Mouse (Mus musculus) mouse embryonic stem cell (cell line): ENCODE data around the gene Banp.

ENCODE experiments used
- in situ Hi-C, 2 experiments: fragments of 300-500 bp; cut with MboI; formaldehyde crosslinking; loops; 1 replicate in 1 of 2; 3 replicates in 1 of 2; pipeline ENCODE4 v1.14.3; 2019 to 2020; ENCODE audit warnings: low sequenced_read_pairs in 2 of 2, low pct_unique_long_range_greater_than_20kb in 1 of 2, mixed read lengths in 1 of 2; ENCODE audit not compliant: unreplicated experiment in 1 of 2

Gene Banp

DNA sequence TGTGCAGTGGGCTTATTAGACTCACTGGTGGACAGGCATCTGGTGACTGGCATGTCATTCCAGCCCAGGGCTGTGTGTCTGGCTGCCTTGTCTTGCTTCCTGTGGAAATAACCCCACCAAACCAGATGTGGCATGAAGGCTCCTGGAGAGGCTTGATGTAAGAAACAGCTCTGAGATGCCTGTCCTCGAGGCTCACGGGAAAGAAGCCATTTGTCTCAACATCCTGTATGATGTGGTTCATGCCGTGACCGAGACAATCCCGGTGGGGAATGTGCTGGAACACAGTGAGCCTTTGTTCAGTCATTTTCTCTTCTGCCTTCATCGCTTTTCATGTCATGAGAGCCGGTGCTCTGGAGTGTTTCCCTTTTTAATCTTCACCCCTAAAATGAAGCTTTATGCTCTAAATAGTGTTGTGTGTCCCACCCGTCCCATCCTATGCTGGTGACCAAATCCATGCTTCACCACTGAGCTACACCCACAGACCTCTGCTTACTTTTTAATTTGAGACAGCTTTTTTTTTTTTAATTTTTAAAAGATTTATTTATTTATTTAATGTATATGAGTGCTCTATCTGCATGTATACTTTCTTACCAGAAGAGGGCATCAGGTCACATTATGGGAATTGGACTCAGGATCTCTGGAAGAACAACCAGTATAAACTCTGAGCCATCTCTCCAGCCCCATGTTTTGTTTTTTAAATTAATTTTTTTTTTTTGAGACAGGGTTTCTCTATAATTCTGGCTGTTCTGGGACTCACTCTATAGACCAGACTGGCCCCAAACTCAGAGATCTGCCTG is 15.4 kb downstream of the Banp start:
- in situ Hi-C loops: no loop called here

DNA sequence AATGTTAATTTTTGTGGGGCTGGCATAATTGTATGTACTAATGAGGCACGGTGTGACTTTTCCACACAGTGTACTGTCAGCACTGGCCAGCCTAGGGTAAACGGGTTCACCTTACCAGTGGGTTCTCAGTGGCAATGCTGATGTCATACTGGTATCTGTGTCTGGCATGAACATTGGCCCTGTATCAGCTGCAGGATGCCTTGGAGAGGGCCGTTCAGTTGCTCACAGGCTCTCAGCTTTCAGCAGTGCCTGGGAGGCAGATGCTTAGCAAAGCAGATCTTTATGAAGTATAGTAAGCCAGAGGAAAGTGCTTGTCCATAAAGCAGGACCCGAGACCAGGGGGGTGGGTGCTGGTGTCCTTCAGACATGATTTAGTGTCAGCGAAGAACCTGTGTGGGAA is 16.6 kb downstream of the Banp start:
- in situ Hi-C loops: no loop called here

DNA sequence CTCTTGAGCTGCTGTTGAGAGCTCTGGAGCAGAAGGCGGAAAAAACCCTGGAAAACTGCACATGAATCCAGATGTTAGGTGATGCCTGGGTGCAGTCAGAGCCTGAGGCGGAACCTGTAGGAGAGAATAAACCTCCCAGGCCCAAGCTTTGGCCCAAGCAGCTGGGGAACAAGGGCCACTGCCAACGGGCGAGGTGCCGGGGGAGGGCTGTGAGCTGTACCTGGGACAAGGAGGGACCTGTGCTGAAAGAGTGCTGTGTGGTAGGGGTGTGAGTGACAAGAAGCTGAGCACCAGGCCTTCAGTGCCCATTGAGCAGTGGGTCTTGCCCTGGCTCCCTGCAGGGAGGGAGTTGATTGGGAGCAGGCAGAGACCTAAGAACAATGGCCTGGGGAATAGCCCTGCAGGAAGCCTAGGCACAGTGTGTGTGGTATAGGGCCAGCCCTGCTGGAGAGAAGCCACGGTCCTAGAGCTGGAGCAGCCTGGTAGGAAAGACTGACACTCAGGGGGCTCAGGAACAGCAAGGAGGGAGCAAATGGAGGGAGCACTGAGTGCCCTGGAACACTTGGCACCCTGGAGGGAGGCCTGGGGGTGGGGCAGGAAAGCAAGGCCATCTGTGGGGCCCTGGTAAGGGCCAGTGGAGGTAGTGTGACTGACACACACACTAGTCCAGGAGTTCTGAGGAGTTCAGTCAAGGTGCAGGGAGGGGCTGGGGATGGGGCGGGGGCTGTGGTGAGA is 17.3 kb downstream of the Banp start:
- in situ Hi-C loops: no loop called here

DNA sequence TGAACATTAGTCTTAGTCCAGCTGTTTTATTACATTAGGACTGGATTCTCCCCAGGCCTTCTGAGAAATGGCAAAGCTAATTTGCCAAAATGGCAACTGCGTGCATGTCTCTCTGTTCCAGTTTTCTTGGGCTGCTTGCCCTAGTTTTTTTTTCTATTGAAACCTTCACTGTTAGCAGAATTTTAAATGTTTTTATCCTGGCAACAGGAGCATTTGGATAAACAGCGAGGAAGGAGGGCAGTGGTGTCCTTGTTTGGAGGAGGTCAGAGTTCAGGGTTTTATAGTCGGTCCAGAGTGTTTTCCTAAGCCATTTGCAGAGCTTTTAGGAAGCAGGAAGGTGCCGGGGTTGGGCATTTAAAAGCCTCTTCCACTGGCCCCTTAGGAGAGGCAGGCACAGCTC is 18.4 kb downstream of the Banp start:
- in situ Hi-C loops: no loop called here

DNA sequence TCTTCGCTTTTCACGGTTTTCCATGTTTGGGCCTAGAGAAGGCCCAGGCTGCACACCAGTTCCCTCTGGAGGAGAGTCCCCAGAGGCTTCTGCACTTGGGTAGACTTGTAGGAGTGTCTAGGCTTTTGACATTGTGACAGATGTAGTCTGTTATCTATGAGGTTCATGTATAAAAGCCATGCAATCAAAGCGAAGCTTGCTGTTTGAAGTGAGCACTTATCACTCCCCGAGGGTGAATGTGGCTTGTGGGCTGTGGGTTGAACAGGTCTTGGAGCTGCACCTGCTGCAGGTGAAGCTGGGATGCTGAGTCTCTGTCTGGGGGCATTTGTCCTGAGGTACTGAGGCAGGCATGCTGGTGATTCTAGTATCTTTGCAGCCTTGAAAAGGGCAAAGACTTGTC is 19.0 kb downstream of the Banp start:
- in situ Hi-C loops: no loop called here

DNA sequence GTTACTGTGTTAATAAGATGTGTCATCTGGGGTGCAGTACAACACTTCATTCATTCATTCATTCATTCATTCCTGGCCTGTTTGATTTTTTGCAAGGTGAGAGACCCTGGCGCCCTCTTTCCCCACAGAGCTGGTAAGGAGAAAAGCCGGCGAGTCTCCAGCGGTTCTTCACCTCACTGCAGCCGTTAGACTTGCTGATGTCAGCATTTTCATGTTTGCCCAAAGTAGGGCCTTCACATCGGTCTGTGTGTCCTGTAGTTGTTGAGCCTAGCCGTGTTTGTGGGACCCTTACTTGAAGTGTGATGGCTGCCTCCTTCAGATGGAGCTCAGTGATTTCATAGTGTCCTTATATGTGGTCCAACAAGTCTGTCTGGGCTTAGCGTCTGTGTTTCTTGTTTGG is 20.7 kb downstream of the Banp start:
- in situ Hi-C loops: no loop called here

DNA sequence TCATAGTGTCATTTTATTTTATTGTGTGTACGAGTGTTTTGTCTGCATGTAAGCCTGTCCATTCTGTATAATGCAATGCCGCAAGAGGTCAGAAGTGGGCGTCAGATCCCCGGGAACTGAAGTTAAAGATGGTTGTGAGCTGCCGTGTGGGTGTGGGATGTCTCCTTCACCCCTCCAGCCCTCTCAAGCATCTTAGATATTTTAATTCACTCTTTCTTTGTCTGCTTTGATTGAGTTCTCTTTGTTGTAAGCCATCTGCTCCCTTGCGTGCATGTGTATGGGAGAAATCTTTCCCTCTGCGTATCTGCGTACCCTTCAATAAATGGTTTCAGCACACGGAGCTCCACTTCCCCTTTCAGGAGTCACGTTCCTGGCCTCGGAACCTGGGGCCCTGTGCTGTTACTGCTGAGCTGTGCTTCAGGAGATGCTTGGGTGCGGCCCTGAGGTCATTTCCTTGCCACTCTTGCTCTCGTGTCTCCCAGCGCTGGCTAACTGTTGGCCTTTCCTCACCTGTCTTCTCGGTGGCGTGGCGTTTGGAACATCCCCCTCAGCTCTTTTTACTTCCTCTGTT is 22.0 kb downstream of the Banp start:
- in situ Hi-C loops: no loop called here

DNA sequence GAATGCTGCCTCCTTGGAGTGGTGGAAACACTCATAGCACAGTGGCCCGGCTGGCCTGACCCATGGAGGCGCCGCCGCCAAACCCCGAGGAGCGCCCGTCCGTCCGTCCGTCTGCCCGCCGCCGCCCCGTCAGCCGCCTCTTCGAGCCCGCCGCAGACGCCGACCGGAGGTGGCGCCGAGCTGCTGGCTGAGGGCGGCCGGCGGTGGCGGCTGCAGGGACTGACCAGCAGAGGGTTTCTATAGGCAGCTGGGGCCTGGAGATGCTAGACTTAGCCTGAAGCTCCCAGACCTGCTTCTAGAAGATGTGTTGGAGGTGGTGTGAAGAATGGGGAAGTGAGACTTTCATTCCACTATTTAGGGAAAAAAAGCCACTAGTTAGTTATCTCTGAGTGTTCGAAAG is 24.4 kb downstream of the Banp start:
- in situ Hi-C loops: no loop called here

DNA sequence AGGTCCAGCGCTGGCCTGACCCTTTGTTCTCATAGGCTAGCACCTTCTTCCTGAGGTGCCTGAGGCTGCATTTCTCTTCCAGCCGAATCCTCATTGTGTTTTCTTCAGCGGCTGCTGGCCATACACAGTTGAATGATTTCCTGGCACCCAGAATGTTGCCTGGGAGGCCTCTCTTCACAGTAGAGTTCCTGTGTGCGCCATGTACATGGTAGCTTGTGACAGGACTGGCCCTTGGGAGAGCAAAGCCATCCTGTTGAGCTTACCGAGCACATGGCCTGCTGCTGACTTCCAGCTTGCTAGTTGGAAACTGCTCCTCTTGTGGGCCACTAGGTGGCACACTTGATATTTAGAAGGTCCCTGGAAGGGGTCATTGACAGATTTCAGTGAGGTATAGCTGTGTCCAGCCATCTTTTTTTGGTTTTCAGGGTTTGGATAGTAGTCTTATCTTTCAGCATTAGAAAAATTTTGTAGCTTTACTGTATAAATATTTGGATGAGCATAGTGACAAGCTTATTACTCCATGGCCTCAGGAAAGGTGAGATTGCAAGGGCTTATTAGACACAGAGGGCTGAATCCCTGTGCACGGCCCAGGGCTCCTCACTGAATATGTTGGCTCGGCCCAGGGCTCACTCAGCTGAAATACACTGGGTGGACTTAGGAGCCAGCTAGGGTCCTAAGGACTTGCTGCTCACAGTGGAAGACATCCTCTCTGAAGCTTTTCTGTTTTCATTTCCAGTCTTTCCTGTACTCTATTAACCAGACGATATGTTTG is 28.5 kb downstream of the Banp start:
- in situ Hi-C loops: no loop called here

DNA sequence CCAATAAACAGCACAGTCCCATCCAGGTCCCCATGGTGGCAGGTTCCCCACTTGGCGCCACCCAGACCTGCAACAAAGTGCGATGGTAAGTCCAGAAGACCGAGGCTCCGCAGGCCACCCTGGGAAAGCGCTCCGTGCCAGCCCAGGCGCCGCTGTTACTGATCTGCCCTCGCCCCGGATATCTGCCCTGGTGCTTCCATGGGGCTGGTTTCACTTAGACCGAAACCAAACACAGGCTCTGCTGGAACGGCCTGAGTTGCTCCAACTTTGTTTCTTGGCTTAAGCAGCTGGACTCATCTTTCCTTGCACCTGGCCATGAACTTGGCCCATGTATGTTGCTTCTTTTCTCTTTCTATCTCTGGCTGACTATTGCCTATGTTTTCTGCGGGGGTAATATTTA is 29.1 kb downstream of the Banp start:
- in situ Hi-C loops: no loop called here

DNA sequence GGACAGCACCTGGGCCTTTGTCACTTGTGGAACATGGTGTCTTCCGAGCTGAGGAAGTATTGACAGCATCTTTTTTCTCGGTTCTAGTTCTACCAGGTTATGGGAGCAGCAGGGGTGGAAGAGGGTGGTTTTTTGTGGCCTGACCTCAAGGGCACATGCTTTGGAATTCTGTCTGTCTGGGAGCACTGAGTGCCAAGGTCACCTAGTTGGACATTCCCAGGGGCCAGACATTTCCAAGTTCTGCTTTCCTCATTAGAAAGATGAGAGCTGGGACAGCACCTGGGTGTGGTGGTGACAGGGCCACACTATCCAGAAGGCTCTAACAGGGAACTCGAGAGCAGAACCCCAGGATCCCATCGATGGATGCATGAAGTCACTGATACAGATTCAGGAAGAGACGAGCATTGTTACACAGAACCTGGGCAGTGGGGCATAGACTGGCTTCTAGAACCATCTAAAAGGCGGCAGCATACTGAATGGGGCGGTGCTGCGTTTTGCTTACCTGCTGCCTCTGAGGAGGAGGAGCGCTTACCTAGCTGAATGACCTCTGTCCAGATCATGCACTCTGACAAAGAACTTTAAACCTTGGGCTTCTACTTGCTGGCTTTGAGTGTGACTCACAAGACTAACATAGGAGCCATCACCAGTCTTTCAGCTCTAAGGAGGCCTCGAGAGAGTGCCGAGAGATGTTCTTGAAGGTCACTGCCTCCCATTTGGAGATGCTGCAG is 31.4 kb downstream of the Banp start:
- in situ Hi-C loops: no loop called here

DNA sequence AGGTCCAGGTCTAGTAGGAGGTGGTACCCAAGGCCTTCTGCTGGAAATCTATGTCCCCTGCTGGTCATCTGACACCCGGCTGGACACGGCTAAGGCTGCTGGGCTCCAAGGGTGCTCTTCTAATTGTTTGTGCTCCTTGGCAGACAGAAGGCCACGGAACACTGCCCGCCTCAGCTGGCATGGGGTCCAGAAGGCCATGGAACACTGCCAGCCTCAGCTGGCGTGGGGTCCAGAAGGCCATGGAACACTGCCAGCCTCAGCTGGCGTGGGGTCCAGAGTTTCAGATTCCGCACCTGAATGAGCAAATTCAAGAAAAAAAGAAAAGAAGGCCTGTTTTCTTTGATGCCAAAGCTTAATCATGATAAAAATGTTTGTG is 32.0 kb downstream of the Banp start:
- in situ Hi-C loops: no loop called here

DNA sequence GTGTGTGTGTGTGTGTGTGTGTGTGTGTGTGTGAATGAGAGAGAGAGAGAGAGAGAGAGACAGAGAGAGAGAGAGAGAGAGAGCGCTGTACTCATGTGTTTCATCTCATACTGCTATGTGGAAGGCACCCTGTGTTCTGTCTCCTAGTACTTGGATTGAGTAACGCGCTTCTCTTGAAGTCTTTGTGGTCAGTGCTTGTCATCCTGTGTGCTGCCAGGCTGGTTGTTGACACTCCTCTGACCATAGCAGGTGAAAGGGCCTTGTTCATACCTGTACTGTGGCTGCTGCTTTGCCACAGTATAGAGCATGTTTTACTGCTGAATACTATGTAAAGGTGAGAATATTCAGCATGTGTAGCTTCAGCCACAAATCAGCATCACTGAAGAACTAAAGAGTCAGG is 36.1 kb downstream of the Banp start:
- in situ Hi-C loops: no loop called here

DNA sequence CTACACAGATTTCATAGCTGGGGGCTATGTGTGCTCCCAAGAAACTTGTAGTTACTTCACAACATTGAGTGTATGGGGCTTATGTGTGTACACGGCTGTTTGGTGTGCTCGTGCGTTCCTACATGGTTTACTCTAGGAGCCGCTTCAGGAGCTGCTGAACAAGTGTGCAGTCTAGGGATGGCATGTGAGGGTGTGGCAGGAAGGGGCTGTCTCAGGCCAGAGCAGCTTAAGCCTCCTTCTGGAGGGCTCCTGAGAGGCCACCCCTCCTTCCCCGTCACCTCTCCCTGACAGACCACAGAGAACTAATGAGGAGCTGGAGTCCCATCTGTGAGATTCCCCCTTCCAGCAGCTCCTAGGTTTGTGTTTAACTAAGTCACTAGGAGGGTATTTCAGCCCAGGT is 38.3 kb downstream of the Banp start:
- in situ Hi-C loops: no loop called here

DNA sequence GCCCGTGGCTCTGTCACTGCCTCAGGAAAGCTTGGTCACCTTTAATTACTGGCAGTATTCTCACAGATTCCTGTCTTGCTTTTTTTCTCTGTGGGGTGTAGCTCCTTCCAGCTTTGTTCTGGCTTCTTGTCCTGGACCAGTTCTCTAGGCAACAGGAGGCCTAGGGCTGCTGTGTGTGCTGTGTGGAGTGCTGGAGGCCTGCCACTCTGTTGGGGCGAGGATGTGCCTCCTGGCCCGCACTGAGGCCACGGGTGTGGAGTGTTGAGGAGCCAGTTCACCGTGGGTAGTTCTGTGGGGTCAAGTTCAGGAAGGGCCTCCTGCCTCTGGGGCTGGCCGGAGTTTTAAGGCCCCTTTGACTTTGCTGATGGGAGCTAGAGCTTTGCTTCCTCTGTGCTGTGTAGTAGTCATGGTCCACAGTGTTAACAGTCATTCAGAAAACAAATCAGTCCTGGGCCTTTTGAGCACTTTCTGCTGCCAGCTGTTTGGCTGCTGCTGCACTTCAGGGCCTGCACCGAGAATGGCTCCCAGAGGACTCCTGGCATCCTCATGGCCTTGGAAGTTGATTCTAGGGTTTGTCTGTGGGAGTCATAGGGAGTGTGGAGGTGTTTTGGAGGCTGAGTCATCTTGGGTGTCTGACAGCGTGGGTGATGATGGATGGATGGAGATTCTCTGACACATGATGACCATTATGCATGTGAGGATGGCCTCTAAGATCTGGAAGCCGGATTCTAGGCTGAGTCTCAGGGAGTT is 41.1 kb downstream of the Banp start:
- in situ Hi-C loops: no loop called here

DNA sequence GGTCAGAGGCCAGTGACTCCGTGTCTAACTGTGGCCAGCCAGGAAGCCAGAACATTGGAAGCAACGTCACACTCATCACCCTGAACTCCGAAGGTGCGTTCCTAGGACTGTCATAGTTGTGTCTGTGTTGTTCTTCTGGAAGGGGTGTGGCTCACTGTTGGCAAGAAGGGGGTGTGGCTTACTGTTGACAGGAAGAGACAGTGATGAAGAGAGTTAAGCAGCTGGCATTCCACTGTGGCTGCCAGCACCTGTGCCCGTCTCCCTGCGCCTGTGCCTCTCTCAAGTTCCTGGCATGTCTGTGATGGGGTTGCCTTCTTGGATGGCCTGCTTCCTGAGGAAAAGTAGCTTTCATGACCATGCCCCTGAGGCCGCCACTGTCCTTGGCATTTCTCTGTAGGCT is 42.1 kb downstream of the Banp start:
- in situ Hi-C loops: no loop called here

DNA sequence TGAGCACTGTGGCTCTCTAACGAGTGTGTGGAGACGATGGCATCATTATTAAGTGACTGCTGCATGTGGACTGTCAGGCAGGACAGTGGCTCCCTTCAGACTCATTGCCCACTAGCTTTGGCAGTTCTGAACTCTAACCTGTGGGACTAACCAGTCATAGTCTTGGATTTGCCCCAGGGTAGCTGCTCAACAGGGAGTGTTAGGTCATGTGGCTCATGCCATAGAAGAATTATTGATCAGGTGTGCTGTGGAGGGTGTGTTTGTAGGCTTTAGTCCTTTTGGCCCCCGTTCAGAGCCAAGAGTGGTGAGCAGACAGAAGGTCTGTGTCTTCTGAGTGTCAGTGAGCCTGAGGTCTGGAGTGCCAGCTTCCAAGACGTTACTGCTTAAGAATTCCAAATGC is 43.4 kb downstream of the Banp start:
- in situ Hi-C loops: no loop called here

DNA sequence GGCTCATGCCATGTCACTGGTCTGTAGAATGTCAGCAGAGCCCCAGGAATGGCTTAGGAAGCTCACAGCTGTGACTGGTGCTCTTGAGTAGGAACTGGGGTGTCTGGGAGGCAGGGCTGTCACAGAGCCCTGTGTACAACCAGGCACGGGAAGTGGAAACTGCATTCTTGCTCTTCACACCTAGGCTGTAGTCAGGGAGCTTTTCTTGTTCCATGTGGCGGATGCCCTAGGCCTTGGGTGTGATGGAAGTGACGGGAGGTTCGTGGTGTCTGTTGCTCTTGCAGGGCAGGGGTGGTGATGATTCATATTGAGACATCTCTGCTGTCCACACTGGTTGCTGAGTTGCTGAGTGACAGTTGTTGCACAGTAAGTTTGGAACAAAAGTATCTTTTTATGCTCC is 45.6 kb downstream of the Banp start:
- in situ Hi-C loops: no loop called here
